Mouse (Mus musculus) left cerebral cortex, postnatal 4 days (tissue): ENCODE measurements around the gene Apbb1. TPM values are rescaled to one million over a fixed set of nuclear protein-coding genes. Genes with fewer than 3 reads are reported as not detected.
A peak's percentile ranks its signal among the peaks of the same experiment; 100 is the strongest.

Experiments used
- DNase-seq: peaks from one replicate; pipeline ENCODE4 v3.0.0-alpha.2; 2022
- intact Hi-C: fragments of 180-260 bp; cut with DNase I; formaldehyde crosslinking; loops from one replicate; pipeline ENCODE4 v1.15.1; 2025
- total RNA-seq, 2 experiments: library from RNA; stranded (reverse); gene quantifications; 2 replicates each; pipeline ENCODE4 v1.2.3; 2021

Gene Apbb1
- total RNA-seq, 2 experiments from 2014 or later: 327 to 331 TPM

DNA sequence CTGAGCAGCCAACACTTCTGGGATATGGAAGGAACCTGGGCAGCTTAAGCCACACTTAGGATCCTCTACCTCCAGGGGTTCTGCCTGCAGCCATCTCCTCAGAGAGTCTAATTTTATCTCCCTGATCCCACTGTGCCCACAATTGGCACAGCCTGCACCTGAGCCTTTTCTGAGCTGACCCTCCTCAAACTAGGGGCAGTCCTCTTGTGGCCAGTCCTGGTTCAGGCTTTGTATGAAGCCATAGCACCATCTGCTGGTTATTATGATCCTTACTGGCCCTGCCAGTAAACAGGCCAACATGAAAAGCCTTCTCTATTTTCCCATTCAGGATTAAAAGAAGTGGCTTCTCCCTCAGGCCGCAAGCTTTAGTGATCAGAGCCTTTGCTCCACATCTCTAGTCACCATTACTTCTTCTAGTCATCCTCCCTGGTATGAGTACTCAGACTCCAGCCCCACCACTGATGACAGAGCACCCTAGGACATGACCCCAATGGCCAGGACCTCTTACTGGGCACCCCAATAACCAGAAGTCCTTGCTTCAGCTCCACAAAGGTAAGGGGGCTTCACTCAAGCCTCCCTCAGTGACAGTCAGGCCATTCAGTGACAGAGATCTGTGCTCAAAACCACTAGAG is 54.0 kb downstream of the Apbb1 start:
- intact Hi-C loops: loop anchor here (2.0 kb wide), 1 partner anchor 357 kb away; no protein-coding TSS in a partner anchor
- DNase-seq: peak; percentile 22

GRCm38 (mm10) chr7:105524222-105524621 is 57.2 kb downstream of the Apbb1 start:
- intact Hi-C loops: no loop called here
- no peak for DNase-seq

- intact Hi-C loops: no loop called here
- peak; percentile 5 for DNase-seq
These were observed 61.3 kb downstream of the Apbb1 start for GRCm38 (mm10) chr7:105520201-105520600.

- no peak for DNase-seq
- intact Hi-C loops: no loop called here
These were observed 61.7 kb downstream of the Apbb1 start for GRCm38 (mm10) chr7:105519771-105520170.

DNA sequence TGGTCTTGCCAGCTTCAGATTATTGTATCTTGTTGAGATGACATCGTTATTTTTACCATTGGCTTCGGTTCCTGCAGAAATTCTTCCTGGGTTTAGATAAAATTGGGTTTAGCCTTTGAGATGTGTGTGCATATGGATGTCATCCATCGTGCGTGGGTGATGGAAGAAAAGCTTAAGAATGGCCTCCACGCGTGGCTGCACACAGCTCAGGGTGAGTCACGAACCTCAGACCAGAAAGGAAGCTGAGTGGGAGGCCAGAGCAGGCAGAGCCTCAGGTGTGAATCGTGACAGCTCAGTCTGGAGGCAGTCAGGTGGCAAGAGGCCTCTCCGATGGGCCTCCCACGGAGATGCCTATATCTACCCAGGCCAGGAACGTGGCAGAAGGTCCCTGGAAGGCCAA is 62.1 kb downstream of the Apbb1 start:
- DNase-seq: no peak
- intact Hi-C loops: no loop called here

- intact Hi-C loops: no loop called here
- no peak for DNase-seq
These were observed 64.6 kb downstream of the Apbb1 start for GRCm38 (mm10) chr7:105516669-105517360.

- intact Hi-C loops: no loop called here
- peak; percentile 59 for DNase-seq
These were observed 66.3 kb downstream of the Apbb1 start for GRCm38 (mm10) chr7:105515178-105515577.

DNA sequence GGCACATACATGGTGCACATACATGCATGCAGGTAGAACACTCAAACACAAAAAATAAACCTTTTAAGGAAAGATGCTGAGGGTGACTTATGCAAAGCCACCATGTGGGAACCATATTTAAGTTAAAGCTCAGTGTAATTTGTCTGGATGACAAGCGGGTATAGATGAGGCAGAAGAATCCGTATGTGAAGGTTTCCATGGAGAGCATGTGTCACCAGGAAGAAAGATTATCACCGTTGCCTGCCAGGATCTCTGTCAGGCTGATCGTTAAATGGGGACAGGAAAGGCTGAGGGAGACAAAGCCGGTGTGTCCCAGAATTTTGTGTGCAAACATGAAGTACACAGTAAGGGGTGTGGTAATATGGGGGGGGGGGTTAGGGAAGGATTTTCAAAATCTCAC is 66.9 kb downstream of the Apbb1 start:
- DNase-seq: no peak
- intact Hi-C loops: no loop called here

DNA sequence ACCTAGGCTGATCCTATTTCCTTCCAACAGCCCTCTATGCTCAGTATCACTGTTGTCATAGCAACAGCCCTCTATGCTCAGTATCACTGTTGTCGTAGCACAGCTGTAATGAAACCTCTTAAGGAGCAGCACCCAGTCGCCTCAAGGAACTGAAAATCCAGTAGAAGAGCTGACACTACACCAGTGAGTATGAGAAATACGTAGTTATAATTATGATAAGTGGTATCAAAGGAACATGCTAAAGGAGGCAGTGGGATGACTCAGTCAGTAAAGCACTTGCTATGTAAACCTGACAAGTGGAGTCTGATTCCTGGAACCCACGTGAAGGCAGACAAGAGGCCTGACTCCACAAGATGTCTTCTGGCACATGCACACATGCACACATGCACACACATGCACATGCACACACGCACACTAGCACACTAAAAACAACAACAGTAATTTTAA is 67.6 kb downstream of the Apbb1 start:
- DNase-seq: no peak
- intact Hi-C loops: no loop called here

GRCm38 (mm10) chr7:105510143-105510542 is 71.3 kb downstream of the Apbb1 start:
- no peak for DNase-seq
- intact Hi-C loops: no loop called here

Other genes starting within 250 kb of the Apbb1 start
- gene Olfr690, start 247.5 kb downstream of the Apbb1 start, total RNA-seq: under 1 TPM; 0.26 to 0.44 TPM
- gene Olfr691, start 239.4 kb downstream of the Apbb1 start, total RNA-seq: under 1 TPM; 0.34 to 0.38 TPM
- gene Olfr692, start 213.4 kb downstream of the Apbb1 start, total RNA-seq: not detected
- not detected for gene Gm5901, start 206.6 kb downstream of the Apbb1 start, total RNA-seq
- gene Fam160a2, start 181.6 kb downstream of the Apbb1 start, total RNA-seq: 10 to 100 TPM; 49.9 to 56.6 TPM
- under 1 TPM; 0.14 to 0.32 TPM for gene Cnga4, start 177.1 kb downstream of the Apbb1 start, total RNA-seq
- 1 to 10 TPM; 4.2 to 6.1 TPM for gene Cckbr, start 155.9 kb downstream of the Apbb1 start, total RNA-seq
- 10 to 100 TPM; 11.7 to 13.8 TPM for gene Cavin3, start 99.4 kb downstream of the Apbb1 start, total RNA-seq
- 10 to 100 TPM; 59.3 to 65.7 TPM for gene Smpd1, start 27.3 kb downstream of the Apbb1 start, total RNA-seq
- gene Hpx, start 18.5 kb upstream of the Apbb1 start, total RNA-seq: under 1 TPM in 1 of 2 experiments, not detected in 1; 0.26 TPM
- 100 to 1,000 TPM; 167 to 168 TPM for gene Trim3, start 51.9 kb upstream of the Apbb1 start, total RNA-seq
- gene Timm10b, start 58.4 kb upstream of the Apbb1 start, total RNA-seq: 10 to 100 TPM; 63.7 to 70.1 TPM
- gene Arfip2, start 58.8 kb upstream of the Apbb1 start, total RNA-seq: 10 to 100 TPM; 77.0 to 77.8 TPM
- 1 to 10 TPM; 8.9 to 9.1 TPM for gene Gm45799, start 58.9 kb upstream of the Apbb1 start, total RNA-seq
- gene Dnhd1, start 69.2 kb upstream of the Apbb1 start, total RNA-seq: 1 to 10 TPM; 4.1 to 4.8 TPM
- 100 to 1,000 TPM; 113 to 114 TPM for gene Ilk, start 154.9 kb upstream of the Apbb1 start, total RNA-seq
- 10 to 100 TPM; 11.3 to 13.9 TPM for gene Rrp8, start 155.7 kb upstream of the Apbb1 start, total RNA-seq
- 100 to 1,000 TPM; 109 to 110 TPM for gene Taf10, start 162.7 kb upstream of the Apbb1 start, total RNA-seq
- gene Tpp1, start 170.6 kb upstream of the Apbb1 start, total RNA-seq: 10 to 100 TPM; 16.0 to 24.7 TPM
- gene Dchs1, start 206.0 kb upstream of the Apbb1 start, total RNA-seq: 10 to 100 TPM; 84.6 to 90.6 TPM
- gene Mrpl17, start 229.4 kb upstream of the Apbb1 start, total RNA-seq: 10 to 100 TPM; 76.5 to 87.4 TPM